Mouse (Mus musculus) left cerebral cortex, adult 9 months (tissue): ENCODE measurements around the gene Ccnd3.
A peak's percentile ranks its signal among the peaks of the same experiment; 100 is the strongest.
"Not testable (repeated sequence)": the region's sequence is repeated elsewhere in the genome, so short reads cannot be mapped to it uniquely, and the experiment has no call there.

Experiments
- DNase-seq, 2 experiments: peaks; one replicate each; pipeline ENCODE4 v3.0.0; 2022; ENCODE audit warnings: low spot score in 2 of 2

Gene Ccnd3

DNA sequence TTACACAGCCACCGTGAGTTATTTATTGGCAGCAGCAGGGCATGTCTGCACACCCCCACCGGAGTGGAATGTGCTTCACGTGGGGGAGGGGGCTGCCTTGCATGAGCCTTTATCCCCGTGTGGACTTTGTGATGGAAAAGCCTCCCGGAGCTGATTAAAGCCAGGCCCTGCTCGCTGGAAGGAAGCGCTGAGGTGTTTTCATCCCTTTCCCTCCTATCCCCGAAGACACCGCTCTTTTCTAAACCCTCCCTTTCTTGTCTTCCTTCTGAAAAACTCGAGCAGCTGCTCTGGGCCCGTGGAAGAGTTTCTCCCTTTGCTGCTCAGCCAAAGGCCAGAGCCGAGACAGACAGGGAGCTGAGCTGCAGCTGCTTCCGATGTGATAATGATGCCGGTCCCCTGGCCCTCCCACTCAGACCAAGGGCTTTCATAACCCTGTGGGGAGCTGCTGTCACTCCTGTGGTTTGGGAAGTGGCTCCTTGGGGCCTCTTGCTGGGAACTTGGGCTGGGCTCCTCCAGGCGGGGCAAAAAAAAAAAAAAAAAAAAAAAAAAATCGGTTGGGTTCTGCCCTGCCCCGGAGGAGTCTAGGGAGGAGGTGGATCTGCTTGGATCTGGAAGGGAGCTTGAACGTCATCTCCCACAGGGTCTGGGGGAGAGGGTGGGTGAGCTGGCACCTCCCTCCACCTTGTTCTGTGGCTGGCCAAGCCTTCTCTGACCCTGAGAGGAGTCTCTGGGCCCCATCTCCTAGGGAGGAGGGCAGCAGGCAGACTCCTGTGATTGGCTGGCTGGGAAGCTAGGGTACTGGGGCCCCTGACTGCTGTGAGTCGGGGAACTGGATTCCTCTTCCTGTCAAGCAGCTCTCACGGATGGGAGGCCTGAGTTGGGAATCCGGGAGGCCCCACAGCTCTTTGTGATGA is 90.7 kb downstream of the Ccnd3 start:
- no peak for DNase-seq

DNA sequence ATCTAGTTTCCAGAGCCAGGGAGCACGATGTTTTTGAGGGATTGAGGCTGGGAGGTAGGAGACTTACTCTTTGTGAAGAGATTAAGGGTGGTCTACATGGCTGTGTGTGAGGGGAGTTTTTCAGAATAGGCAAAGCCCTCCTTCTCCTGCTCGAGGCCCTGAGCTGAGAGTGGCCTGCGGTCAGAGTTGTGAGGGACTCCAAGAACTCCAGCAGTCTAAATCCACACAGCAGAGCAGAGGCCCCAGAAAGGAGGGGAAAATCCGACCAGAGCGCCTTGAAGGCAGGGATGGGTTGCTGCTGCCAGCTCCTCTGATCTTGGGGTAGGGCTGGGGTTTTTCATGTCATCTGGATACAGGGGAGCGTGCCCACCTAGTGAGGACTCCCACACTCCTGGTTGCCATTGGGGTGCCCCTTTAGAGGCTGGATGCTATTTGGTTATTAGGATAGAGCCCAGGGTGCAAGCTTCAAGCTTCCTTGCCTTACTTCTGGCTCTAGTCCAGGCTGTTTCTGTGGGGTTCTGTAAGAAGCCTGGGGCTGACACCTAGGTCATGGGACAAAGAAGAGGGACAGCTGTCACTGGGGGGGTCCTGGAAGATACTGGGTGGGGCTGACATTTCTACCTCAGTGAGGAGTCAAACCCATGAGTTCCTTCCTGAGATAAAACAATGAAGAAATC is 91.4 kb downstream of the Ccnd3 start:
- no peak for DNase-seq

DNA sequence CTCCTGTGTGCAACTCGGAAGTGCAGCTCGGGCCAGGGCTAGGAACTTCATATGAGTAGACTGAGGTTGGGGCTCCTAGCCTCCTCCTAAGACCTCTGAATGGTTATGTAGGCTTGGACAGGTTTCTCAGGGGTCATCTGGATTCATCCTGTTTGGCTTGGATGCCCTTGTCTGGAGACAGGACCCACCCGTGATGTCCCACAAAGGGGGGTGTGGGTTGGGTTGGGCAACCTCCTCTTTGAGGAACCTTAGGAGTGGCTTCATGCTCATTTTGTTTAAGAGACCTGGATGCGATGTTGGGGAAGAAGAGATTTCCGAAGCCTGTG is 92.0 kb downstream of the Ccnd3 start:
- no peak for DNase-seq

DNA sequence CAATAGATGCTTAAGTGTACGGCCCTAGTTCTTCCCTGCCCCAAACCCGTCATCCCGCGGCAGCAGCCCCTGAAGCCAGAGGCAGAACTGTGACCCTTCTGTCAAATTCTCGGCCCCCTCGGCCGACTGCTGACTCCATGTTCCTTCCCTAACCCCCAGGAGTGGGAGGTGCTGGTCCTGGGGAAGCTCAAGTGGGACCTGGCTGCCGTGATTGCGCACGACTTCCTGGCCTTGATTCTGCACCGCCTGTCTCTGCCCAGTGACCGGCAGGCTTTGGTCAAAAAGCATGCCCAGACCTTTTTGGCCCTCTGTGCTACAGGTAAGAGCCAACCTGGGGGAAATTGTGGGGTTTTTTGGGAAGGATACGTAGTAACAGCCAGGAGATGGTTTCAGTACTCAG is 92.4 kb downstream of the Ccnd3 start:
- no peak for DNase-seq

DNA sequence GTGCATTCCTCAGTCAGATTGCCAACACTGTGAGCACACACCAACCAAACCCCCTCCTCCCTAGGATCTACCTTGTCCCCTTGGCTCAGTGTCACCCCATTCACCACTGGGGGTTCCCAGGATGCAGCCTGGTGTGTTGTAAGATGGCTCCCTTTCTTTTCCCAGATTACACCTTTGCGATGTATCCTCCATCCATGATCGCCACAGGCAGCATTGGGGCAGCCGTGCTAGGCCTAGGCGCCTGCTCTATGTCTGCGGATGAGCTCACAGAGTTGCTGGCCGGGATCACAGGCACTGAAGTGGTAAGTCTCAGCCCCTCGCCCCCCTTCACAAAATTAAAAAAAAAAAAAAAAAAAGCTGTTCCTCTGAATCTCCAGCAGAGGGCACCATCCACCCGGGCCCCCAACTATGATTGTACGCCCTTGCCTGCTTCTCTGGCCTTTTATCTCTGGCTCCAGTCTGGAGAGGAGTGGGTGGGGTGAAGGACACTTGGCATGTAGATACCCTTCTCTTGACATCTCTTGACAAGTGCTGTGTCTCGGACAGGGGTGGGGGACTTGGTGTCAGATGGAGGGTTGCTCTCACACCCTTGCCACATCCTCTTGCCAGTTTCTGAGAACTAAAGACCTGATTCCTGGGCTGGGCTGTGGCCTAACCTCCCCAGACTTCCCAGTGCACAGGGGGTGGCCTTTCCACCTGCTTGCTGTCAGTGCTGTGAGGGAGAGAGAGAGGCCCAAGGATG is 93.2 kb downstream of the Ccnd3 start:
- no peak for DNase-seq

DNA sequence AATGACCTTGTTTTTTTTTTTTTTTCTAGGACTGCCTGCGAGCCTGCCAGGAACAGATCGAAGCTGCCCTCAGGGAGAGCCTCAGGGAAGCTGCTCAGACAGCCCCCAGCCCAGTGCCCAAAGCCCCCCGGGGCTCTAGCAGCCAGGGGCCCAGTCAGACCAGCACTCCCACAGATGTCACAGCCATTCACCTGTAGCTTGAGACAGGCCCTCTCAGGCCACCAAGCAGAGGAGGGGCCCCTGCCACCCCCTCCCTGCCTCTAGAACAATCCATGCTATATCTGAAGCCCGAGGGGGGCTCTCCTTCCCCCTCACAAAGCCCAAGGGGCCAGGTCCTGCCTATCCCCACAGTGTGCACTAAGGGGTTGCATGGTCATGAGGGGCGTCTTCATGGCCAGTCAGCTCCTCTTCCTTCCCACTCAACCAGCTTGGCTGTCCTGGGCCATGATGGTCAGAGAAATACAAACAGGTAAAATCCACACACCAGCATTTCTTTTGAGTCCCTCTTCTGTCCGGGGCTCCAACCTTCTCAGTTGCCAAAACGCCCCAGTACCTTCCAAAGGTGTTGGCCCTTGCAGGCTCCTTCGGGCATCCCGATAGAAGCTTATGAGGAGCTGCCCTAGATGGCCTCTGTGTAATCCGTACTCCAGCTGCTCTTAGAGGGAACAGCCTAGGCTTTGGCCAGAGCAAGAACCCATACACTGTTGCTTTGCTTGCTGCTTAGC is 93.9 kb downstream of the Ccnd3 start:
- DNase-seq: not testable (repeated sequence)

DNA sequence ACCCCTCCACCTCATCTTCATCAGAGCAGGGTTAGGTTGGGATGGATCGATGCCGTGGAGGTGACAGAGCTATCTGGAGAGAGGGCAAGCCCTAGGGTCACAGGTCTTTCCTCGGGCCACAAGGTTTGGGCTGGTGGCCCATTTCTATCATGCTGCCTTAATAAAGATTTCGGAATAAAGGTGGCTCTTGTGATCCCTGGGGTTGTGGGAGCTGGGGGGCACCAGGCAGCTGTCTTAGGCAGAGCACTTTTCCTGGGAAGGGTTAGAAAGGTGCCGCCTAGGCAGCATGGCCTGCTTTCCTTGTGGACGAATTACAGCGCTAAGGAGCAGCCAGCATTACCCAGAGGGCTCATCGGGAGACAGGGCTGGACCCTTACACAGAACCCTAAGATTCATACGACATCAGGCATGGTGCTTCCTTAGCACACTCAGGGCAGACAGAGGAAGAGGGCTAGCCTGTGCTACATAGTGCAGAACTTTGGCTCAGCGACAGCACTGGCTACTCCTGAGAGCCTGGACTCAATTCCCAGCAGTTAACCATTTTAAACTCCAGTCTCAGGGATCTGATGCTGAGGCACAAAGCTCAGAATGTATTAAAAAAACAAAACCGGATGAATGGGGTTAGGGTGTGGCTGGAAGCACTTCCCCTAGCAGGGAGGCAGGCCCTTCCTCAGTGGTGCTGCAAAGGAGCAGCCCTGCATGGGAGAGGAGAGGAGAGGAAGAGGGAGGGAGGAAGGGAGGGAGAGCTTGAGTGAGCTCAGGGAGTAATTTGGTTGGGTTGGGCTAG is 94.9 kb downstream of the Ccnd3 start:
- DNase-seq: no peak

DNA sequence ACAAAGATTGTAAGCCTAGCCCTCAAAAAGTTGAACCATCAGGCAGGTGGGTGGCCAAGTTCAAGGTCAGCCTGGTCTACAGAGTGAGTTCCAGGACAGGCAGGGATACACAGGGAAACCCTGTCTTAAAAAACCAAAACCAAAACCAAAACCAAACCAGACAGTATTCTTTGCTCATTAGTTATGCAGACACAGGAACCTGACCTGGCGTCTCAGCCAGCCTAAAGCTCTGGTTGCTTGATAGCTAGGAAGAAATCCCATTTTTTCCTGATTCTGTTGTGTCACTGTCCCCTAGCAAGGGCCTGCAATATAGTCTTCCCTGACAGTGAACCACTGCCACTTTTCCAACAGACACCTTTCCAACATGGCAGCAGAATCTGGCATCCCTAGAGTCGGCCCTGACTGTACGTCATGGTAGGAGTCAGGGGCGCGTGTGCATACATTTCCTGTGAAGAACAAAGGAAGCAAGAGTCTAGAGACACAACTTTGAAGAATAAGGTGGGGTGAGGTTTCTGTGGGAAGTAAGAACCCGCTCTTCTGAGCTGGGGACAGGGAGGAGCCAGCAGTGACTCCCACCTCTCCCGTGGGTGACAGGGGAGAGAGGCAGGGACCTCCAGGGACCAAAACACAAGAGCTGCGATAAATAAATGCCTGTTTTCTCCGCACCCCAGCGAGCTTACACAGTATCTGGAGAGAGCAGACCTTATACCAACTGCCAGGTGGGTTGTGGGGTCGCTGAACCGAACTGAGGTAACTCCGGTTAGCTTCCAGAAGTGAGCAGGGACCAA is 95.9 kb downstream of the Ccnd3 start:
- DNase-seq: no peak

DNA sequence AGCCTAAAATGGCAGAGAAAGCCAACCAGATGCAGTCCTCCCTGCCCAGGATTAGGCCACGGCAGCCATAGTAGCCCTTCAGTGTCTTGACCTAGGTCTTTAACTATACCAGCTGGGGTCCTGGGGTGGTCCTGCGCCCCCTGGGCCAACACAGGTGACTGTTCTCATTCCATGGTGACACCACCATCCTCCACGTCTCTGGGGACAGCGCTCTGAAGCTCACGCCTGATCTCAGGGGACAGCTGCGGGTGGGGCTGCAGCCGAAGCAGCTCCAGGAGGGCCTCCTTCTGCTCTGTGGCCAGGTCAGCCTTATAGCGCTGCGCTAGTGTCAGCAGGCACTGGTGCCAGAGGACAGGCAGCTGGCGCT is 96.5 kb downstream of the Ccnd3 start:
- DNase-seq: no peak

DNA sequence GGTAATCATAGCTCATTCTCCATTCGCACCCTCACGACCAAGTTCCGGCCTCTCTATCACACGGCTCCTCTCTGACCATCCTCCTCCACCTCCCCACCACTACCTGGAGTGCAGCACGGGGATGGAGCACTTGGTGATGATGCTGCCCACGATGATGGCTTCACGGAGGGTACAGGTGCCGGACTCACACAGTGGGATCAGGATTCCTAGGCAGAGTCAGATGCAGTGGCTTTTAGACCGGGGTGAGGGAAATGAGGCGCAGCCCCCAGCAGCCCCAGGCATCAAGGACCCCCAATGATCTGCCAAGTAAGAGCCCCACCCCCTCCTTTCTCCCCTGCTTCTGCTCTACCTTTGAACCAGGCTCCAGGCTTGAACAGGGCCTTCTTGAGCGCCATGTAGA is 97.4 kb downstream of the Ccnd3 start:
- DNase-seq: no peak

DNA sequence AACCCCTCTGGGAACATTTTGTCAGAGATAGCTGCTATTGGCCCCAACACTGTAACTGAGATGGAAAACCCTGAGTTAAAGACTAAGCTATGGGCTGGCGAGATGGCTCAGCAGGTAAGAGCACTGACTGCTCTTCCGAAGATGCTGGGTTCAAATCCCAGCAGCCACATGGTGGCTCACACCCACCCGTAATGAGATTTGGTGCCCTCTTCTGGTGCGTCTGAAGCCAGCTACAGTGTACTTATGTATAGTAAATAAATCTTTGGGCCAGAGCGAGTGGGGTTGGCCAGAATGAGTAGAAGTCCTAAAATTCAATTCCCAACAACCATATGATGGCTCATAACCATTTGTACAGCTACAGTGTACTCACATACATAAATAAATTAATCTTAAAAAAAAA is 101.4 kb downstream of the Ccnd3 start:
- no peak for DNase-seq

DNA sequence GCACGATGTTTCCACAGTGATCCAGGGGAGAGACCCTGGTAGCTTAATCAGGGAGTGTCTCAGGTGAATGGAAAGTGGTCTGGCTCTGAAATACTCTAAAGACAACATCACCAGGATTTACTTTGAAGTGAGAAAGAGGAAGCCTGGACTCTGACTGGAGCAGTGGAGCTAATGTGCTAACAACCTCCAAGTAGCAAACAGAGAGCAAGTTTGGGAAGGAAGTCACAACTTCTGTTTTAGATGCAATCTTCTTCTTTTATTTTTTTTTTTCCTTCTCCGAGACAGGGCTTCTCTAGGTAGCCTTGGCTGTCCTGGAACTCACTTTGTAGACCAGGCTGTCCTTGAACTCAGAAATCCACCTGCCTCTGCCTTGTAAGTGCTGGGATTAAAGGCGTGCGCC is 104.3 kb downstream of the Ccnd3 start:
- no peak for DNase-seq

DNA sequence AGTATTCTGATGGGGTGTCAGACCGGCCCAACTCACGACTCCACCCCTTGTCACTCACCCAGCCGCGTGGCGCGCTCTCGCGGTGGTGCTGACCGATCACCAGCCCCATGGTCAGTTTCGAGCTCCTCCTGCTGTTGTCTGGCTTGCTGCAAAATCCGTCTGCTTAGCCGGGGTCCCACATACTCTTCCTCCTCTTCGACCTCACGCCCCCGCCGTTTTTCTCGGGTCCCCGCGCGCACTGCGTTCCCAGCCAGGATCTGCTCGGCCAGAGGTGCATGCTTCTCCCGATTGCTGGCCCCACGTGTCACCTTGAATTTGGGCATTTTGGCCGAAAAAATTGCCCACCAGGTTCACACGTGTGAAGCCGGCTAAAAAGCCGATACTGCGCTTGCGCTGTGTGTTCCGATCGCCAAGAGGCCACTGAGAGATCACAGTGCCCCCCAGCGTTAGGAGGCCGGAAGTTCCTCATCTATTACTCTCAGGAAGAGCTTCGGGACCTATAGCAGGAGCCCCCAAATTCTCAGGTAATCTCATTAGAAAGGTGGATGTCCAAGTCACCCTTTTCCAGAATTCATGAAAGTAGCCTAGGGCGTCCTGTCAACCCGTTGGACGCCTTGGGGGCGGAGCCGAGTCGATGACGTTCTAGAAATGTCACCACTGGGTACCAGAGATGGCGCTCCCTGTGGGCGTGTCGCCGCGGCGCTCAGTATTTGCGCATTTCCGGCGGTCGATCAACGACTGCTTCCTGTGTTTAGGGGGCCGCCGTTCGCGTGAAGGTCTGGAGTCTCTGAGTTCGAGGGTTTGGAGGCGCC is 106.2 kb downstream of the Ccnd3 start, which contains the start of the genes Bysl, Med20 and Gm20517:
Gene Bysl, minus strand, starts transcription at position 644 of the 812 bp plus-strand sequence.
Gene Med20, plus strand, starts transcription at position 734 of the 812 bp plus-strand sequence.
Gene Gm20517, plus strand, starts transcription at position 741 of the 812 bp plus-strand sequence.
- peak; percentile 78 to 96 for DNase-seq

DNA sequence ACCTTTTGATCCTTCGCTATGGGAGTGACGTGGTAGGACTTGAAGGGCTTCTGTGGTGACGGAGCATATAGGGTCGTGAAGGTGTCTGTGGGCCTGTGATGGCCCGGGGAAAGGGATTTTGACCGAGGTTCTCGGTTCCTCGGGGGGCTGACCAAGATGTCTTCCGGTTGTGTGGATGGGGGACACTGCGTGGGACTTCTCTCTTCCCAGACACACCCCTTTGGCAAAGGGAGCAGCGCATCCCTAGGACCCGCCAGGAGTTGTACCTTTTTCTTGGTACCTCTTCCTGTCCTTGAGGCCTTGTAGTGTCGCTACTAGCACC is 106.8 kb downstream of the Ccnd3 start:
- no peak for DNase-seq

DNA sequence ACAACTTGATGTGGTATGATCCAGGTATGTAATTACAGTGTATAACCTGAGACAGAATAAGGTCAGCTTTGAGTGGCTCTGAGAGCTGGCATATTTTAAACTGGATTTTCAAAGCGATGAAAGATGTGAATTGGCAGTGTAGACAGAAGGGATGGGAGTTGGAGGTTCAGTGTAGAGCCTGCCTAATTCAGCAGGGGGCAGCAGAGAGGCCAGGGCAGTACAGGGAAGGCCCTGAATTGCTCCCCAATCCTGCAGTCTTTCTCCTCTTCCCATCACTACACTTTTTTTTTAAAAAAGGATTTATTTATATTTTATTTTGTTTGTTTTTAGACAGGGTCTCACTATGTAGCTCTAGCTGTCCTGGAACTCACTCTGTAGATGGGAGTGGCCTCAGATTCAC is 109.2 kb downstream of the Ccnd3 start:
- DNase-seq: no peak

DNA sequence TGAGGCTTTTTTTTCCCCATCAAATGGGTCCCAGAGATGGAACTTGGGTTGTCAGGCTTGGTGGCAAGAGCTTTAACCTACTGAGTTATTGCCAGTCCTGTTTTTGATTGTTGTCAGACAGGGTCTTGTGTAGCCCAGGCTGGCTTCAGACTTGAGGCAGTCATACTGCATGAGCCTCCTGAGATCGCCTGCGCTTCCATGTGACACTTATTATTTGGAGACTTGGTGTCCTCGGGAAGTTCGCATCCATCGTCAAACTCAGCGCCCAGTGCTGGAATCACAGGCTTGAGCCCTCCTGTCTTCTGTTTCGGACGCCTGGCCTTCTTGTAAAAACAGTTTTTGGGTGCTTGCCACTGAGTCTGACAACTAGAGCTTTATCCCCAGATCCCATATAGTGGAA is 111.3 kb downstream of the Ccnd3 start:
- no peak for DNase-seq

DNA sequence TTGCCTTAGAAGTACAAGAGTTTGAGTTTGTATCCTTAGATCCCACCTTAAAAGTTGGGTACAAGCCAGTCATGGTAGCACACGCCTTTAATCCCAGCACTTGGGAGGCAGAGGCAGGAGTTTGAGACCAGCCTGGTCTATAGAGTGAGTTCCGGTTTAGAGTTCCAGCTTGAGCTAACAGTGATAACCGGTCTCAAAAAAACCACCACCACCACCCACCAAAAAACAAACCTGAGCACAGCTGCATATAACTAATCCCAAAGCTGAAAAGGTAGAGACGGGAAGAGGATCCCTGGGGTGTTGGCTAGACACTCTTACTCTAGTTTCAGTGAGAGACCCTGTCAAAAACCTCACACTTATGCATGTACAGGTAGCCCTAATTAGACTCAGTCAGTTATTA is 111.8 kb downstream of the Ccnd3 start:
- no peak for DNase-seq

DNA sequence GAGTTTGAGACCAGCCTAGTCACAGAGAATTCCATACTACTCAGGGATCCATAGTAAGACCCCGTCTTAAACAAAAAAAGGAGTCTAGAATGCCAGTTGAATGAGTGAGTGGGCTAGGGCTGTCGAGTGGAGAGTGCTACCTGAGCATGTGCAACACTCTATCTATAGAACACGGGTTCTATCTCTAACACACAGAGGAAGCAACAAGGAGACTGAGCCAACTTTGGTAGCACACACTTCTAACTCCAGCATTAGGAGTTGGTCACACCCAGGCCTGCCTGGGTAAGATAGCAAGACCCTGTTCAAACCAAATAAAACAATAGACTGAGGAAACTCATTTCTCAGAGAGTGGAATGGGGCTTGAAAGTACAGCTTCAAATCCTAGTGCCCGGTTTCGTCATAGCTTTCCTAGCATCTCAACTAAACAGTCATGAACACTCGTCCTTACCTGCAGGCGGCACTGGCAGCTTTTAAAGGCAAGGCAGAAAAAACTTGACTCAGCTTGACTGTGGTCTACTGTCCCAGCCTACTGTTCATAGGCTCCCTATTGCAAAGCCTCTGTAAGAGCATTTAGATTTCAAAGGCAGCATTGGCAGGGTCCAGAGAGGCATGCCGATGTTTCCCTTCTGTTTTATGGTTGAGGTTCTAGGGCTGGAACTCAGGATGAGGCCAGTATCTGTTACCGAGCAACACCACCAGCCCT is 112.9 kb downstream of the Ccnd3 start:
- DNase-seq: no peak
